Mouse (Mus musculus) liver, embryonic 14.5 days (tissue): ENCODE data around the gene Farp2.

Experiments
- CTCF ChIP-seq: IDR thresholded peaks from 2 replicates; pipeline ENCODE4 v1.5.1; 2016; ENCODE audit warnings: antibody characterized with exemption, low read depth, control low read depth
- EP300 ChIP-seq: IDR thresholded peaks from 2 replicates; pipeline ENCODE4 v1.6.1; 2016; ENCODE audit warnings: antibody characterized with exemption, low read depth

DNA sequence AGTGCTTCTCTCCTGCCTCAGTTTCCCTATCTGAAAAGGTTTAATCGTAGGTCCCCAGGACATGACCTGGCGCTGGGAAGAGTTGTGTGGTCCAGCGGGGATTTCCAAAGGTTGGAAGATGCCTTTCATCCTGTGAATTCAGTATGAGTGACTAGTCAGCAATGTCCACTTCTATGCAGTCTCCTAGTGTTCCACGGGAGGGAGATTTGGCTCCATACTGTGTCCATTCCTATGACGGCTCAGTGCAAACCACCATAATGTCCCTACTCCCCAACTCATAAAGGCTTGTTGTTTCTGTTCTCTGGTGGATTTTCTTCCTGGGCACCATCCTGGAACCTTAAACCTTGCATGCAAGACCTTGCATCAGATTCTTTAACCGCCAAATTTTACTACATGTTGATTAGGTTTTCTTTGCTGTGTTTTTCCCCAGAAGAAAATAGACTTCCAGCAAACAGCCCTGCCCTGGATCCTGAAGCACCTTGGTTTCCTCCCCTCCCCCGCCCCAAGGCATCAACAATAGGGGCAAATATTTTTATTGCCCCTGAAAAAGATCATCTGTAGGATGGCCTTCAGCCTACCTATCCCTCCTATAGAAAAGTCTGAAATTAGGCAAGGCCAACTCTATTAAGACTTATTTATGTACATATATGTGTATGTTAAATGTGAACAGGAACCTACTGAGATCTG lies 124.5 kb downstream of the Farp2 start:
- TF ChIP-seq CTCF (peak; percentile 31; the same call in 1 of the 2 replicates), EP300 (no peak)
